Mouse (Mus musculus) cerebellum, adult 2 months (tissue): ENCODE data around the gene Zbtb20.

Source experiments
- CTCF ChIP-seq: fragments of 200-500 bp; IDR thresholded peaks from 2 replicates; pipeline ENCODE4 v1.5.1; 2011; ENCODE audit warnings: low read depth, mild to moderate bottlenecking, control low read depth, low read length, moderate library complexity, borderline replicate concordance; ENCODE audit not compliant: insufficient read depth
- POLR2A ChIP-seq: fragments of 200-500 bp; IDR thresholded peaks from 2 replicates; pipeline ENCODE4 v1.6.1; 2011; ENCODE audit warnings: low read length, control low read depth, borderline replicate concordance; ENCODE audit not compliant: insufficient read depth

GRCm38 (mm10) chr16:42875852-42875980 is at the start of gene Zbtb20:
- TF ChIP-seq CTCF (no peak), POLR2A (no peak)
